Mouse (Mus musculus): ENCODE results near the gene Pigo. TPM values are rescaled to one million over a fixed set of nuclear protein-coding genes. Genes with fewer than 3 reads are reported as not detected.
"Not testable (repeated sequence)": the region's sequence is repeated elsewhere in the genome, so short reads cannot be mapped to it uniquely, and the experiment has no call there.

Gene Pigo
- total RNA-seq, 4 experiments from 2014 or later, result 24.1 to 37.2 (median 28.9) TPM

DNA sequence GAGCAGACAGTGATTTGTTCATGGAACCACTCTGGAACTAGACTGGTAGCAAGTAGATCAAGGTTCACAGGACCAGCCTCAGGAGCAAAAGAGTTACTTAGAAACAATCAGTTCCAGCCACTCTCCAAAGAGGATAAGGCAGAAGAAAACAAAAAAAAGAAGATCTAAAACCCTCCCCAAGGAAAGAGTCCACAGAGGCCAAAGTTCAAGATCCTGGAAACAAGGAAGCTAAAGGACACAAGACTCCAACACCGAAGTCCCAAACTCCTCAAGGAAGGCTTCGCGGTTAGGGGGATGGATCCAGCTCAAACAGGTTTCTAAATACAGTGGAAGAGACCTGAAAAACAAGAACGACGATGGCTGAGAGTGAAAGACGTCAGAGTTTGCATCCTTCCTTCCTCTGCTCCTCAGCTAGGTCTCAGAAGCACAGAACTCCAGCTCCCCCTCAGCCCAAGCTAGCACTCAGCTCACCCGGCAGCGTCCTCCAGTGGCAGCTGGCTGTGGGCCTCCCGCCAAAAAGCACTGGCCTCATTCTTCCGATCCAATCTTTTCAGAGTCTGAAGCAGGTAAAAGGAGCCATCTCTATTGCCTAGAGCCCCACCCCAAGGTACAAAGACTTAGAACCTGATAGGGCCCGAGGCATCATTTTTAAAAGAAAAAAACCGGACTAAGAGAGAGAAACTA, 22.7 kb downstream of the Pigo start:
- DNase-seq (ENCODE audit: low spot score in 2 of 2), result no peak

GRCm38 (mm10) chr4:43001272-43001671, 24.3 kb downstream of the Pigo start:
- DNase-seq (ENCODE audit: low spot score in 2 of 2), result no peak

GRCm38 (mm10) chr4:43000141-43000986, 25.3 kb downstream of the Pigo start, which contains the start of gene Vcp:
TSS of gene Vcp (minus strand) at chr4:43000507.
- peak; percentile 99 to 100 for DNase-seq (ENCODE audit: low spot score in 2 of 2)

GRCm38 (mm10) chr4:42999451-43000140, 26.0 kb downstream of the Pigo start:
- peak; percentile 55 to 56 for DNase-seq (ENCODE audit: low spot score in 2 of 2)

GRCm38 (mm10) chr4:42998022-42998421, 27.6 kb downstream of the Pigo start:
- no peak for DNase-seq (ENCODE audit: low spot score in 2 of 2)

DNA sequence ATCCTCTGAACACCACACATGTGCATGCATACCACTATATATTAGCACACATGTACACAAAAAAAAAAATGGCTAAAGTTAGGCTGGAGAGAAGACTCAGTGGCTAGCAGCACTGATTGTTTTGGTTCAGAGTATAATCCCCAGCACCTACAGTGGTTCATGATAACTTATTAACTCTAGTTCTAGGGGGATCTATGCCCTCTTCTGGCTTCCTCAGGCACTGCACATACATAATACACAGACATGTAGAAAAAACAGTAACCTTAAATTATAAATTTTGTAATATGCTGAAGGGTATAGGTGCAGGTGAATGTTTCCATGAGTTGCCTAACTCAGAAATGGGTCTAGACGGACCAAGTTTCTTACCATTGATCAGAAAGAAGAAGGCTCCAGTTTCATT, 37.3 kb downstream of the Pigo start:
- DNase-seq (ENCODE audit: low spot score in 2 of 2), result no peak

GRCm38 (mm10) chr4:42980467-42980866, 45.2 kb downstream of the Pigo start:
- not testable (repeated sequence) for DNase-seq (ENCODE audit: low spot score in 2 of 2)

GRCm38 (mm10) chr4:42978062-42978461, 47.6 kb downstream of the Pigo start:
- no peak for DNase-seq (ENCODE audit: low spot score in 2 of 2)

DNA sequence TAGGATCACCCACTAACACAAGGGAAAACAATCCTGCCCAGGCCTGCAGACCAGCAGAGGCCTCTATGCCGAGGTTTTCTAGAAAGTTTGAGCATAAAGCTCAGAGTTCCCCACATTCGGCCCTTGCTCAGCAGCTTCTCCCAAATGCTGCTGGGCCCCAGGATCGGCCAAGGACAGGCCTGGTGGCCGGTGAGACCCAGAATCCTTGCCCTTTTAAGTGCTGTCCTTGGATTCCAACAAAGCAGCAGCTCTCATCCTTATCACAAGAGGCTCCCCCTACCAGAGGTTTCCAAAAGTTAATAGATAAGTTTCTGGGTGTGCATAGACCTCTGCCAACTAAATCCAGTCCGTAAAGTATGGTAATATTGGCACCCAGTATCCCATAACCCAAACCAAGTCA, 51.8 kb downstream of the Pigo start:
- no peak for DNase-seq (ENCODE audit: low spot score in 2 of 2)

GRCm38 (mm10) chr4:42972952-42973351, 52.7 kb downstream of the Pigo start:
- DNase-seq (ENCODE audit: low spot score in 2 of 2), result no peak

- DNase-seq (ENCODE audit: low spot score in 2 of 2), result no peak
Observed at GRCm38 (mm10) chr4:42969304-42969703, 56.3 kb downstream of the Pigo start, which contains the start of gene 1700022I11Rik. TSS of gene 1700022I11Rik (plus strand) at chr4:42969604.

Other genes with a start within 250 kb of the Pigo start
- gene Fam205a1, start 171.9 kb downstream of the Pigo start, total RNA-seq (2022), result not detected
- gene Gm12394, start 169.0 kb downstream of the Pigo start, total RNA-seq (2022), result 1 to 10 TPM in 2 of 4 experiments, under 1 TPM in 2; 0.91 to 1.2 (median 1.1) TPM
- under 1 TPM in 2 of 4 experiments, not detected in 2; 0.50 to 0.52 TPM for gene Fam205c, start 151.6 kb downstream of the Pigo start, total RNA-seq (2022)
- gene Phf24, start 109.2 kb downstream of the Pigo start, total RNA-seq (2022), result 100 to 1,000 TPM; 148 to 179 (median 158) TPM
- gene Dnajb5, start 76.0 kb downstream of the Pigo start, total RNA-seq (2022), result 100 to 1,000 TPM; 162 to 202 (median 187) TPM
- not detected for gene 1700022I11Rik, start 56.2 kb downstream of the Pigo start, total RNA-seq (2022)
- 100 to 1,000 TPM; 174 to 191 (median 185) TPM for gene Vcp, start 25.3 kb downstream of the Pigo start, total RNA-seq (2022)
- gene Fancg, start 15.3 kb downstream of the Pigo start, total RNA-seq (2022), result 10 to 100 TPM; 14.0 to 17.1 (median 15.5) TPM
- gene Stoml2, start 5.9 kb upstream of the Pigo start, total RNA-seq (2022), result 100 to 1,000 TPM in 2 of 4 experiments, 10 to 100 TPM in 2; 97.9 to 106 (median 100) TPM
- 10 to 100 TPM; 39.8 to 46.0 (median 42.9) TPM for gene Fam214b, start 20.4 kb upstream of the Pigo start, total RNA-seq (2022)
- 10 to 100 TPM; 38.3 to 56.8 (median 44.9) TPM for gene Unc13b, start 33.1 kb upstream of the Pigo start, total RNA-seq (2022)
- gene Atp8b5, start 241.3 kb upstream of the Pigo start, total RNA-seq (2022), result under 1 TPM; 0.14 to 0.59 (median 0.40) TPM

All from layer of hippocampus, adult 8-10 months (tissue).